Mouse (Mus musculus) myocyte (in vitro differentiated cells): ENCODE data around the gene Gmds. TPM values are rescaled to one million over a fixed set of nuclear protein-coding genes. Genes with fewer than 3 reads are reported as not detected.

Source experiments
- H3K27me3 ChIP-seq: one replicate; pipeline ENCODE4 v1.6.1; 2011; ENCODE audit not compliant: control insufficient read depth, insufficient read depth, insufficient read length
- H3K36me3 ChIP-seq: one replicate; pipeline ENCODE4 v1.6.1; 2011; ENCODE audit not compliant: control insufficient read depth, insufficient read depth
- H3K4me2 ChIP-seq: one replicate; pipeline ENCODE4 v1.6.1; 2011; ENCODE audit warnings: low read depth, control low read depth
- H3K4me3 ChIP-seq: one replicate; pipeline ENCODE4 v1.5.1; 2011; ENCODE audit warnings: mild to moderate bottlenecking, control low read depth, moderate library complexity
- H3K79me2 ChIP-seq: one replicate; pipeline ENCODE4 v1.6.1; 2011; ENCODE audit not compliant: control insufficient read depth, insufficient read depth
- H3ac ChIP-seq: one replicate; pipeline ENCODE4 v1.6.1; 2011; ENCODE audit not compliant: control insufficient read depth, insufficient read length
- CEBPB ChIP-seq: IDR thresholded peaks from 2 replicates; pipeline ENCODE4 v1.6.1; 2011; ENCODE audit warnings: mild to moderate bottlenecking, moderate library complexity; ENCODE audit not compliant: poor library complexity, insufficient read depth, severe bottlenecking
- E2F4 ChIP-seq: IDR thresholded peaks from one replicate; pipeline ENCODE4 v1.6.1; 2011; ENCODE audit warnings: mild to moderate bottlenecking, control low read depth, moderate library complexity; ENCODE audit not compliant: insufficient read depth
- MAX ChIP-seq: IDR thresholded peaks from one replicate; pipeline ENCODE4 v1.6.1; 2011; ENCODE audit warnings: low read depth, mild to moderate bottlenecking, control low read depth
- MYOD1 ChIP-seq, 3 experiments: IDR thresholded peaks; one replicate each; pipeline ENCODE4 v1.6.1; 2011; ENCODE audit warnings: control low read depth in 2 of 3, low read depth in 2 of 3, mild to moderate bottlenecking in 2 of 3, moderate library complexity in 1 of 3; ENCODE audit not compliant: insufficient read length in 2 of 3, control insufficient read depth in 1 of 3
- MYOG ChIP-seq, 3 experiments: IDR thresholded peaks; one replicate each; pipeline ENCODE4 v1.6.1; 2011; ENCODE audit warnings: control low read depth in 2 of 3, low read depth in 2 of 3, mild to moderate bottlenecking in 2 of 3; ENCODE audit not compliant: insufficient read length in 2 of 3, control insufficient read depth in 1 of 3, insufficient read depth in 1 of 3
- POLR2A ChIP-seq: IDR thresholded peaks from one replicate; pipeline ENCODE4 v1.6.1; 2011; ENCODE audit warnings: low read depth, mild to moderate bottlenecking, control low read depth, moderate library complexity; ENCODE audit not compliant: insufficient read length
- POLR2AphosphoS2 ChIP-seq: IDR thresholded peaks from one replicate; pipeline ENCODE4 v1.6.1; 2011; ENCODE audit warnings: low read depth, control low read depth; ENCODE audit not compliant: insufficient read length
- REST ChIP-seq: IDR thresholded peaks from one replicate; pipeline ENCODE4 v1.6.1; 2011; ENCODE audit warnings: mild to moderate bottlenecking, control low read depth, moderate library complexity; ENCODE audit not compliant: insufficient read depth, insufficient read length
- SRF ChIP-seq: IDR thresholded peaks from one replicate; pipeline ENCODE4 v1.6.1; 2011; ENCODE audit warnings: low read depth; ENCODE audit not compliant: control insufficient read depth, insufficient read length
- TCF12 ChIP-seq: IDR thresholded peaks from one replicate; pipeline ENCODE4 v1.6.1; 2011; ENCODE audit warnings: mild to moderate bottlenecking, control low read depth; ENCODE audit not compliant: poor library complexity, insufficient read depth, severe bottlenecking
- TCF3 ChIP-seq: IDR thresholded peaks from one replicate; pipeline ENCODE4 v1.6.1; 2011; ENCODE audit warnings: low read depth, control low read depth; ENCODE audit not compliant: insufficient read length
- USF1 ChIP-seq: IDR thresholded peaks from one replicate; pipeline ENCODE4 v1.6.1; 2011; ENCODE audit warnings: low read depth, mild to moderate bottlenecking, control low read depth, moderate library complexity
- polyA plus RNA-seq: library from polyadenylated mRNA; unstranded; fragments of >200 nt; fragmentation: generic; extraction: Trizol; gene quantifications from one replicate; pipeline ENCODE4 v1.2.1, GENCODE M21; 2012; ENCODE audit warnings: missing spikeins

Gmds gene
- polyA plus RNA-seq, 1 experiment, result 13.1 TPM

DNA sequence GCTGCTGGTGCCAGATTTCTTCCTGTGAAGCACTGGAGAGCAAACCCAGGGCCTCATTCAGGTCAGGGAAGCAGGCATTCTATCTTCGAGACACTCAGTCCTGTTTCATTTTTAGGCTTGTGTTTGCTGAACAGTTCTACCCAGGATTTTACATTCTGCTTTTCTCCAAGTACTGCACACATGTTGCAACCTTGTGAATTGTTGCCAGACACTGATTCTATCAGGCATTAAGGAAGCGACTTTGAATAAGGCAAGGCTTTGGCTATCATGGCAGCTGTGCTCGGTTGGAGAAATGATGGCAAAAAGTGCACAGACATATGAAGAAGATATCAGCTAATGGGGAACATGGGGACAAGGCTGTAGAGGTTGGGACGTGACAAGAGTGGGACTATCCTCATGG lies 510.1 kb downstream of the Gmds start:
- Histone ChIP-seq H3ac (no peak overlapping the region), H3K4me3 (no peak overlapping the region), H3K4me2 (no peak overlapping the region), H3K27me3 (no peaks in the 10 kb centered on the region), H3K79me2 (no peaks in the 10 kb centered on the region), H3K36me3 (no peaks in the 10 kb centered on the region)
- TF ChIP-seq POLR2AphosphoS2 (no peak), TCF12 (no peak), MYOD1 (IDR thresholded peaks at IDR 0.05; ENCODE audit: control insufficient read depth in 1 of 3, insufficient read length in 2 of 3, low read depth in 2 of 3) (no peak), SRF (no peak), MYOG (IDR thresholded peaks at IDR 0.05; ENCODE audit: control insufficient read depth in 1 of 3, insufficient read depth in 1 of 3, insufficient read length in 2 of 3, low read depth in 2 of 3) (no peak), POLR2A (no peak), REST (no peak), CEBPB (no peak)

DNA sequence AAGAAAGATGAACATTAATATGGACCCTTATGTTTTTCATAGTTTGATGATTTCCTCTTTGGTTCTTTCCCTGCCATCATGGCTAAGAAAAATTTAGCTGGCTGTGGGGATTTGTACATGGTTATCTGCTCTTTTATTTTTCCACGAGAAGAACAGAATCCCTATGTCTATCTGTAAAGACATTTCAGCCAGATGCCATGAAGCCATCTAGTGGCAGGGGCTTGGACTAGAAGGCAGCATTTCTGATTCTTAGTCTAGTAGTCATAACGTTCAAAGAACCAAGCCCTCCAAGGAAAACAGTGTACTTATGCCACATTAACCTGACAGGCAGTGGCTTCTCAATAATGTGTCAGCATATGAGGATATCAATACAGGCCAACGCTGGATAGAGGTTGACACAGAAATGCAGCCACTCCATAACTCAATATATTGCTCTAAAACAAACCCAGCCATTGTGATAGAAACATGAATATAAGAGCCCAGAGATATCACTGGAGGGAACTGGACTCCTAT lies 510.7 kb downstream of the Gmds start:
- TF ChIP-seq TCF3, result no peak
- no peak for TF ChIP-seq TCF12
- no peak for TF ChIP-seq MYOD1 (IDR thresholded peaks at IDR 0.05; ENCODE audit: control insufficient read depth in 1 of 3, insufficient read length in 2 of 3, low read depth in 2 of 3)
- TF ChIP-seq E2F4, result no peak
- no peak for TF ChIP-seq POLR2AphosphoS2
- no peak for TF ChIP-seq POLR2A
- no peak for TF ChIP-seq CEBPB
- no peak for TF ChIP-seq USF1
- no peaks in the 10 kb centered on the region for H3K36me3 ChIP-seq
- H3K4me3 ChIP-seq, result no peak overlapping the region
- no peak overlapping the region for H3ac ChIP-seq
- H3K4me2 ChIP-seq, result no peak overlapping the region
- no peaks in the 10 kb centered on the region for H3K79me2 ChIP-seq
- no peaks in the 10 kb centered on the region for H3K27me3 ChIP-seq

DNA sequence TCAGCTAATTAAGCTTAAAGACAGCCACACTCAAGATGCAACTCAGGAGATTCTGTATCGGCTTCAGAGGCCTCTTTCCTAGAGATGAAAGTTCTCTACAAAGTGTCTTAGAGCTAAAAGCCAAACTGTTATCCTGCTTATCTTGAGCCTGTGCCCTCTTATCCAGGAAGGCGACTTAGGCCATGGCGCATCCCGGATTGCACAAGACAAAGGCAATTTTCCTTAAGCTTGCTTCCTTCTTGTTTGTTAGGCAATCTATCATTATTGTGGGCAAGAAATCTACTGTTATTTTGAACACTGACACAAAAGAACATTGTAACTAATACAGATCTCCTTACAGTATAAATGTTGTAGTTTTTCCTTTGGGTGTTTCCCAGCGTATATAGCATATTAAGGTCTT lies 511.4 kb downstream of the Gmds start:
- TF ChIP-seq MYOD1 (IDR thresholded peaks at IDR 0.05; ENCODE audit: control insufficient read depth in 1 of 3, insufficient read length in 2 of 3, low read depth in 2 of 3) (no peak), E2F4 (no peak), SRF (no peak), TCF12 (no peak), MYOG (IDR thresholded peaks at IDR 0.05; ENCODE audit: control insufficient read depth in 1 of 3, insufficient read depth in 1 of 3, insufficient read length in 2 of 3, low read depth in 2 of 3) (no peak), REST (no peak), MAX (no peak), POLR2AphosphoS2 (no peak)
- Histone ChIP-seq H3K4me2 (no peak overlapping the region), H3ac (no peak overlapping the region), H3K4me3 (no peak overlapping the region), H3K27me3 (no peaks in the 10 kb centered on the region), H3K36me3 (no peaks in the 10 kb centered on the region), H3K79me2 (no peaks in the 10 kb centered on the region)

DNA sequence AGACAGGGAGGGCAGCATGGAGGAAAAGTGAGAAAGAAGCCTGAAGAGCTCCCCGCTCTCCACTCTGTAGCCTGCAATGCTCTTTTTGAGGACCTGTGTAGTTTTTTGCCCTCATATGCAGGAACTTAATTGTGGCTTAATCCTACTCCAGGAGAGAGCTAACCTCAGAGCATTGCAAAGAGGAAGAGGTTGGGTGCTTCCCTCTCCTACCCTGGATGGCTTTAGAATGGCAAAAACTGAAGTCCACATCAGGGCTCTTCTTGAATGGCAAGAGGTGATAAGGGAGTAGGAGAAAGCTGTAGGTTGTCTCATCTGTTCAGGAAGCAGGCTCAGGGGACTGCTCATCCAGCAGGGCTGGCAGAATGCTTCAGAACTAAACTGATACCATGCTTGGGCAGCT lies 513.4 kb downstream of the Gmds start:
- no peak overlapping the region for H3K4me2 ChIP-seq
- H3K27me3 ChIP-seq, result no peaks in the 10 kb centered on the region
- H3ac ChIP-seq, result no peak overlapping the region
- no peak overlapping the region for H3K4me3 ChIP-seq
- TF ChIP-seq MYOD1 (IDR thresholded peaks at IDR 0.05; ENCODE audit: control insufficient read depth in 1 of 3, insufficient read length in 2 of 3, low read depth in 2 of 3) (no peak), TCF12 (no peak), MYOG (IDR thresholded peaks at IDR 0.05; ENCODE audit: control insufficient read depth in 1 of 3, insufficient read depth in 1 of 3, insufficient read length in 2 of 3, low read depth in 2 of 3) (no peak), REST (no peak), USF1 (no peak), POLR2A (no peak), POLR2AphosphoS2 (no peak), SRF (no peak), E2F4 (no peak), CEBPB (no peak), MAX (no peak), TCF3 (no peak)
- H3K36me3 ChIP-seq, result no peaks in the 10 kb centered on the region
- no peaks in the 10 kb centered on the region for H3K79me2 ChIP-seq

DNA sequence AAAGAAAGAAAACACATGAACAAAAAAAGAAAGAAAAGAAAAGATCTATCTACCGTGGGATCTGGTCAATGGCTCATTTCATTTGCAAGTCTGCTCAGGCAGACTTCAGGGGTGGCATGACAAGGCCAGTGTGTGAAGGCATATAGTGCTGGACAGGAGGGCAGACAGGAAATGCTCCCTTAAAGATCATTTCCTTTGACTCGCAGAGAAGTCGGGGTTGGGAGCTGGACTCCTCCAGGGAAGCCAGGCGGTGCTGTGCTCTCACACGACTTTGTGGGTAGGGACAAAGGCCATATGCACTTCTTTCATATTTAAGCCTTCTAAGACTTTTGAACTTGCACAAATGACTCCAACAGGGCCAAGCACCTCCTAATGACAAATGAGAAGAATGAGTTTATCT lies 515.2 kb downstream of the Gmds start:
- Histone ChIP-seq H3K27me3 (no peaks in the 10 kb centered on the region), H3K79me2 (no peaks in the 10 kb centered on the region)
- TF ChIP-seq E2F4 (no peak), USF1 (no peak), REST (no peak), MYOD1 (IDR thresholded peaks at IDR 0.05; ENCODE audit: control insufficient read depth in 1 of 3, insufficient read length in 2 of 3, low read depth in 2 of 3) (no peak), POLR2AphosphoS2 (no peak), CEBPB (no peak), TCF12 (no peak), TCF3 (no peak), MAX (no peak), MYOG (IDR thresholded peaks at IDR 0.05; ENCODE audit: control insufficient read depth in 1 of 3, insufficient read depth in 1 of 3, insufficient read length in 2 of 3, low read depth in 2 of 3) (no peak), POLR2A (no peak), SRF (no peak)

More for the DNA sequence above, 515.2 kb downstream of the Gmds start:
- Histone ChIP-seq H3K4me3 (no peak overlapping the region), H3K36me3 (no peaks in the 10 kb centered on the region), H3K4me2 (no peak overlapping the region), H3ac (no peak overlapping the region)
